ENCODE assay signal across 12 mouse cellular contexts in genomic region chr2:13682488-13683204, GRCm38 (mm10).
DNase-seq lines count a peak whose midpoint lies in the region; ATAC-seq lines count a peak whose summit lies in the region.
"Had no signal": no experiment of that assay in that cellular context is flagged by ENCODE, and none has a peak within 500 bp of the region (broad histone marks: within the 10 kb centered on the region; RNA-seq: fewer than 3 reads in every experiment).

No protein-coding gene starts in this region.

- no peaks in the 10 kb centered on the region for H3K36me3 ChIP-seq in embryonic facial prominence, embryonic 14.5 days (ENCODE audit: control insufficient read depth, insufficient read depth, low read length)
- no peaks in the 10 kb centered on the region for H3K36me3 ChIP-seq in embryonic facial prominence, embryonic 10.5 days (replicated peaks)
- H3K36me3 ChIP-seq: midbrain, embryonic 12.5 days had no signal

- no peak overlapping the region for H3K4me2 ChIP-seq in embryonic facial prominence, embryonic 14.5 days (ENCODE audit: low read depth, low read length)
- H3K4me2 ChIP-seq: midbrain, embryonic 12.5 days had no signal

- H3K27ac ChIP-seq in embryonic facial prominence, embryonic 14.5 days (replicated peaks; ENCODE audit: low read depth, low read length), result no peak overlapping the region
- no peak overlapping the region for H3K27ac ChIP-seq in embryonic facial prominence, embryonic 10.5 days (replicated peaks)
- H3K27ac ChIP-seq: midbrain, embryonic 12.5 days had no signal

- no peak overlapping the region for H3K4me3 ChIP-seq in embryonic facial prominence, embryonic 14.5 days (ENCODE audit: low read depth, low read length)
- no peak overlapping the region for H3K4me3 ChIP-seq in embryonic facial prominence, embryonic 10.5 days
- H3K4me3 ChIP-seq: midbrain, embryonic 12.5 days had no signal

- WGBS in embryonic facial prominence, embryonic 14.5 days, result 42% methylated on average over 4 of the region's 4 CpGs
- 60% methylated on average over 4 of the region's 4 CpGs for WGBS in embryonic facial prominence, embryonic 10.5 days

- H3K27me3 ChIP-seq in embryonic facial prominence, embryonic 14.5 days (replicated peaks; ENCODE audit: control insufficient read depth, insufficient read depth, low read length), result no peaks in the 10 kb centered on the region
- no peaks in the 10 kb centered on the region for H3K27me3 ChIP-seq in embryonic facial prominence, embryonic 10.5 days (replicated peaks; ENCODE audit: low read depth, poor library complexity, severe bottlenecking)
- H3K27me3 ChIP-seq: midbrain, embryonic 12.5 days had no signal

- no peaks in the 10 kb centered on the region for H3K9me3 ChIP-seq in embryonic facial prominence, embryonic 14.5 days (ENCODE audit: control insufficient read depth, low read length)
- no peaks in the 10 kb centered on the region for H3K9me3 ChIP-seq in embryonic facial prominence, embryonic 10.5 days
- H3K9me3 ChIP-seq: midbrain, embryonic 12.5 days had no signal

- DNase-seq in embryonic facial prominence, embryonic 14.5 days (ENCODE audit: low spot score), result peak; percentile 69
- no peak for DNase-seq in embryonic facial prominence, embryonic 10.5 days (ENCODE audit: low spot score)
- peak; percentile 15 for DNase-seq in layer of hippocampus, adult 11-12 months (ENCODE audit: low spot score)
- DNase-seq in layer of hippocampus, postnatal 25 days (ENCODE audit: extremely low spot score in 1 of 2, low spot score in 1 of 2), result no peak
- peak; percentile 3 for DNase-seq in adipocyte (ENCODE audit: low spot score)
- DNase-seq in layer of hippocampus, adult 18-20 months (ENCODE audit: low spot score in 2 of 2), result peak; percentile 5 to 56
- no peak for DNase-seq in kidney, postnatal 25 days
- DNase-seq in urinary bladder, postnatal 14 days (ENCODE audit: low spot score), result no peak
- DNase-seq: kidney, adult 18-20 months; liver, postnatal 0 days; thymus, postnatal 36 days had no signal

- H3K4me1 ChIP-seq in embryonic facial prominence, embryonic 14.5 days (ENCODE audit: control insufficient read depth, insufficient read depth, low read length), result no peaks in the 10 kb centered on the region
- H3K4me1 ChIP-seq in embryonic facial prominence, embryonic 10.5 days, result no peaks in the 10 kb centered on the region
- H3K4me1 ChIP-seq: midbrain, embryonic 12.5 days had no signal

- ATAC-seq in embryonic facial prominence, embryonic 14.5 days (ENCODE audit: low read depth), result 0 out of 2 replicates have a peak, but pooled peaks have one; percentile 53
- ATAC-seq: liver, postnatal 0 days had no signal

- H3K9ac ChIP-seq in embryonic facial prominence, embryonic 14.5 days (ENCODE audit: low read depth, low read length), result no peak overlapping the region
- H3K9ac ChIP-seq: liver, postnatal 0 days; midbrain, embryonic 12.5 days had no signal

Comparison
In these comparisons a context has a peak if more than half of its experiments do, and no peak if none do; other contexts are left out.
1. DNase-seq: peak in embryonic facial prominence, embryonic 14.5 days (single experiment), layer of hippocampus, adult 11-12 months (single experiment), adipocyte (single experiment) and layer of hippocampus, adult 18-20 months (2 of 2); none in embryonic facial prominence, embryonic 10.5 days (single experiment), layer of hippocampus, postnatal 25 days (0 of 2), kidney, postnatal 25 days (0 of 2) and urinary bladder, postnatal 14 days (single experiment).